Mouse (Mus musculus): ENCODE results near the gene Sumf1.

- TF ChIP-seq CTCF (IDR thresholded peaks at IDR 0.05; ENCODE audit: borderline replicate concordance, insufficient read depth, low read length) (no peak), POLR2A (IDR thresholded peaks at IDR 0.05; ENCODE audit: low read depth, low read length) (no peak)
Observed at GRCm38 (mm10) chr6:108206914-108207566, 21.7 kb upstream of the Sumf1 start.

All from embryonic fibroblast, embryonic 13.5 days (primary cell).